Mouse (Mus musculus) spleen, postnatal 36 days (tissue): Measurements from ENCODE around the gene Cpsf3.

Source experiments
- DNase-seq, 2 experiments: peaks; one replicate each; pipeline ENCODE4 v3.0.0; 2022; ENCODE audit warnings: low spot score in 2 of 2, mixed read lengths in 1 of 2

The Cpsf3 gene

GRCm38 (mm10) chr12:21289651-21290050 lies 4.5 kb downstream of the Cpsf3 start:
- DNase-seq: no peak

- DNase-seq: no peak
These were observed 13.7 kb downstream of the Cpsf3 start for GRCm38 (mm10) chr12:21298856-21299255.

GRCm38 (mm10) chr12:21301324-21301723 lies 16.1 kb downstream of the Cpsf3 start:
- no peak for DNase-seq

GRCm38 (mm10) chr12:21301932-21302331 lies 16.7 kb downstream of the Cpsf3 start:
- no peak for DNase-seq

- no peak for DNase-seq
These were observed 17.2 kb downstream of the Cpsf3 start for GRCm38 (mm10) chr12:21302361-21302783.

GRCm38 (mm10) chr12:21305741-21306140 lies 20.6 kb downstream of the Cpsf3 start:
- DNase-seq: no peak

GRCm38 (mm10) chr12:21306721-21307120 lies 21.5 kb downstream of the Cpsf3 start:
- DNase-seq: no peak

GRCm38 (mm10) chr12:21312201-21312600 lies 27.0 kb downstream of the Cpsf3 start:
- no peak for DNase-seq

GRCm38 (mm10) chr12:21315923-21316868 lies 31.0 kb downstream of the Cpsf3 start, which contains the start of gene Iah1:
TSS of gene Iah1 (plus strand) at chr12:21316389.
- DNase-seq: peak; percentile 90 to 91

- DNase-seq: no peak
These were observed 31.7 kb downstream of the Cpsf3 start for GRCm38 (mm10) chr12:21316869-21317265.

- DNase-seq: peak; percentile 76 to 82
These were observed 33.1 kb downstream of the Cpsf3 start for GRCm38 (mm10) chr12:21318143-21318895.

GRCm38 (mm10) chr12:21320317-21320716 lies 35.1 kb downstream of the Cpsf3 start:
- no peak for DNase-seq

GRCm38 (mm10) chr12:21321170-21321569 lies 36.0 kb downstream of the Cpsf3 start:
- DNase-seq: no peak

GRCm38 (mm10) chr12:21322296-21322695 lies 37.1 kb downstream of the Cpsf3 start:
- DNase-seq: no peak

- DNase-seq: no peak
These were observed 37.7 kb downstream of the Cpsf3 start for GRCm38 (mm10) chr12:21322856-21323255.

- no peak for DNase-seq
These were observed 38.9 kb downstream of the Cpsf3 start for GRCm38 (mm10) chr12:21324101-21324500.

- DNase-seq: no peak
These were observed 40.1 kb downstream of the Cpsf3 start for GRCm38 (mm10) chr12:21325266-21325665.

- no peak for DNase-seq
These were observed 41.1 kb downstream of the Cpsf3 start for GRCm38 (mm10) chr12:21326325-21326724.

- DNase-seq: no peak
These were observed 44.6 kb downstream of the Cpsf3 start for GRCm38 (mm10) chr12:21329661-21330400.

GRCm38 (mm10) chr12:21330961-21331576 lies 45.9 kb downstream of the Cpsf3 start:
- DNase-seq: no peak

- no peak for DNase-seq
These were observed 46.5 kb downstream of the Cpsf3 start for GRCm38 (mm10) chr12:21331711-21332110.
